Mouse (Mus musculus) midbrain, embryonic 10.5 days (tissue): ENCODE results near the gene Grasp. TPM values are rescaled to one million over a fixed set of nuclear protein-coding genes. Genes with fewer than 3 reads are reported as not detected.

Experiments used
- DNase-seq: peaks from one replicate; pipeline ENCODE4 v3.0.0-alpha.2; 2017; ENCODE audit warnings: low spot score
- H3K27ac ChIP-seq: fragments of 300-500 bp; sonication (generic); replicated peaks from 2 replicates; pipeline ENCODE4 v1.5.1; 2016; ENCODE audit warnings: mild to moderate bottlenecking
- H3K27me3 ChIP-seq: fragments of 300-500 bp; sonication (generic); 2 replicates; pipeline ENCODE4 v1.6.1; 2016; ENCODE audit warnings: low read depth, mild to moderate bottlenecking; ENCODE audit not compliant: poor library complexity, severe bottlenecking
- H3K36me3 ChIP-seq: fragments of 300-500 bp; sonication (generic); 2 replicates; pipeline ENCODE4 v1.6.1; 2016; ENCODE audit warnings: mild to moderate bottlenecking, moderate library complexity
- H3K4me1 ChIP-seq: fragments of 300-500 bp; sonication (generic); 2 replicates; pipeline ENCODE4 v1.6.1; 2016
- H3K4me3 ChIP-seq: fragments of 300-500 bp; sonication (generic); 2 replicates; pipeline ENCODE4 v1.5.1; 2016; ENCODE audit warnings: mild to moderate bottlenecking, moderate library complexity
- H3K9me3 ChIP-seq: fragments of 300-500 bp; sonication (generic); replicated peaks from 2 replicates; pipeline ENCODE4 v1.6.1; 2016; ENCODE audit warnings: mild to moderate bottlenecking
- WGBS: fragments of 180-500 bp; shearing (Covaris S2); methylation state at CpG from one replicate; pipeline ENCODE4 v1.1.7; 2016; 5-methylcytosine and 5-hydroxymethylcytosine counted together
- polyA plus RNA-seq: library from polyadenylated mRNA; unstranded; fragments of >200 nt; fragmentation: Nextera tagmentation; extraction: Ambion mirVana; gene quantifications from 2 replicates; pipeline ENCODE4 v1.2.1, GENCODE M21; 2016

Grasp gene
- polyA plus RNA-seq, 1 experiment from 2014 or later, result 3.2 TPM

GRCm38 (mm10) chr15:101197497-101198179 lies 26.4 kb upstream of the Grasp start:
- H3K9me3 ChIP-seq, result no peaks in the 10 kb centered on the region; the same call in 1 of the 2 replicates
- no peak overlapping the region for H3K4me3 ChIP-seq
- no peak for DNase-seq
- WGBS, result 90% methylated on average over 15 of the region's 15 CpGs
- H3K27ac ChIP-seq, result no peak overlapping the region
- peaks cover 89% of the 10 kb centered on the region for H3K36me3 ChIP-seq
- H3K4me1 ChIP-seq, result peaks cover 5% of the 10 kb centered on the region
- H3K27me3 ChIP-seq, result no peaks in the 10 kb centered on the region

DNA sequence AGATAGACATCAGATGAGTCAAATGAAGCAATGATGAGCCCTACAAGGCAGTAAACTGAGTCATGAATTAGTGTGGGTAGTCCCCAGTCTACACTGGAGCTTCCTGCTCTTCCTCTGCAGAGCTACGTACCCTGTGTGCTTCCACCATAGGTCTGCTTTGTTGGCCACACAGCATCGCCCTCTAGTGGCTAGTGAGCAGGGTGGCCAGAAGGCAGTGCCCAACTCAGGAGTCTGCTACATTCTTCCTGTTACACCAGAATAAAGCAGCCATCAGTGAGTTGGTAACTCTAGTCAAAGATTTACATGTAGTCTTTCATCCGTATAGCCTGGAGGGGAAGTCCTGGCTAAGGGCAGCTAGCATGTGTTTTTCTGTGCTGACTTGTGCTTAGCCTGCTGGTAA lies 25.8 kb upstream of the Grasp start:
- Histone ChIP-seq H3K27ac (no peak overlapping the region), H3K36me3 (peaks cover 95% of the 10 kb centered on the region), H3K4me3 (no peak overlapping the region), H3K4me1 (no peaks in the 10 kb centered on the region; the same call in 1 of the 2 replicates), H3K9me3 (no peaks in the 10 kb centered on the region; the same call in 1 of the 2 replicates), H3K27me3 (no peaks in the 10 kb centered on the region)
- DNase-seq, result peak; percentile 65
- WGBS, result 25% methylated on average over 3 of the region's 3 CpGs

- Histone ChIP-seq H3K9me3 (no peaks in the 10 kb centered on the region; the same call in 1 of the 2 replicates), H3K27ac (no peak overlapping the region), H3K4me1 (no peaks in the 10 kb centered on the region; the same call in 1 of the 2 replicates), H3K4me3 (no peak overlapping the region), H3K27me3 (no peaks in the 10 kb centered on the region), H3K36me3 (peaks cover 96% of the 10 kb centered on the region)
- DNase-seq, result no peak
- WGBS, result 88% methylated on average over 14 of the region's 14 CpGs
Measured at GRCm38 (mm10) chr15:101198850-101199249, 25.1 kb upstream of the Grasp start.

- H3K4me1 ChIP-seq, result no peaks in the 10 kb centered on the region; the same call in 1 of the 2 replicates
- H3K27ac ChIP-seq, result no peak overlapping the region
- H3K36me3 ChIP-seq, result peaks cover 93% of the 10 kb centered on the region
- WGBS, result 95% methylated on average over 9 of the region's 9 CpGs
- no peak overlapping the region for H3K4me3 ChIP-seq
- no peak for DNase-seq
- H3K27me3 ChIP-seq, result no peaks in the 10 kb centered on the region
- H3K9me3 ChIP-seq, result no peaks in the 10 kb centered on the region; the same call in 1 of the 2 replicates
Measured at GRCm38 (mm10) chr15:101200777-101201295, 23.2 kb upstream of the Grasp start.

- H3K4me3 ChIP-seq, result no peak overlapping the region
- no peak overlapping the region for H3K27ac ChIP-seq
- peaks cover 93% of the 10 kb centered on the region for H3K36me3 ChIP-seq
- H3K27me3 ChIP-seq, result no peaks in the 10 kb centered on the region
- 96% methylated on average over 3 of the region's 3 CpGs for WGBS
- no peaks in the 10 kb centered on the region; the same call in 1 of the 2 replicates for H3K9me3 ChIP-seq
- DNase-seq, result no peak
- no peaks in the 10 kb centered on the region; the same call in 1 of the 2 replicates for H3K4me1 ChIP-seq
Measured at GRCm38 (mm10) chr15:101201414-101201813, 22.6 kb upstream of the Grasp start.

GRCm38 (mm10) chr15:101203673-101204072 lies 20.3 kb upstream of the Grasp start:
- Histone ChIP-seq H3K9me3 (no peaks in the 10 kb centered on the region; the same call in 1 of the 2 replicates), H3K36me3 (peaks cover 96% of the 10 kb centered on the region), H3K4me3 (no peak overlapping the region), H3K27me3 (no peaks in the 10 kb centered on the region), H3K27ac (no peak overlapping the region), H3K4me1 (no peaks in the 10 kb centered on the region)
- no peak for DNase-seq
- WGBS, result 87% methylated on average over 4 of the region's 4 CpGs

- Histone ChIP-seq H3K4me1 (no peaks in the 10 kb centered on the region), H3K27me3 (no peaks in the 10 kb centered on the region), H3K4me3 (no peak overlapping the region), H3K27ac (no peak overlapping the region), H3K9me3 (no peaks in the 10 kb centered on the region; the same call in 1 of the 2 replicates), H3K36me3 (peaks cover 96% of the 10 kb centered on the region)
- no peak for DNase-seq
- 89% methylated on average over 7 of the region's 7 CpGs for WGBS
Measured at GRCm38 (mm10) chr15:101204781-101205180, 19.2 kb upstream of the Grasp start.

- DNase-seq, result peak; percentile 53
- 62% methylated on average over 6 of the region's 6 CpGs for WGBS
- H3K36me3 ChIP-seq, result peaks cover 79% of the 10 kb centered on the region
- no peak overlapping the region for H3K27ac ChIP-seq
- no peaks in the 10 kb centered on the region for H3K27me3 ChIP-seq
- H3K9me3 ChIP-seq, result no peaks in the 10 kb centered on the region
- peaks cover 6% of the 10 kb centered on the region; the same call in 1 of the 2 replicates for H3K4me1 ChIP-seq
- no peak overlapping the region for H3K4me3 ChIP-seq
Measured at GRCm38 (mm10) chr15:101210228-101210627, 13.8 kb upstream of the Grasp start.

- Histone ChIP-seq H3K36me3 (peaks cover 73% of the 10 kb centered on the region), H3K27ac (no peak overlapping the region), H3K4me3 (no peak overlapping the region), H3K27me3 (no peaks in the 10 kb centered on the region), H3K4me1 (peaks cover 10% of the 10 kb centered on the region), H3K9me3 (no peaks in the 10 kb centered on the region)
- no peak for DNase-seq
- WGBS, result 95% methylated on average over 14 of the region's 14 CpGs
Measured at GRCm38 (mm10) chr15:101210998-101211613, 12.9 kb upstream of the Grasp start.

- Histone ChIP-seq H3K9me3 (no peaks in the 10 kb centered on the region), H3K4me1 (peaks cover 12% of the 10 kb centered on the region), H3K27ac (no peak overlapping the region), H3K36me3 (peaks cover 60% of the 10 kb centered on the region), H3K4me3 (no peak overlapping the region), H3K27me3 (no peaks in the 10 kb centered on the region)
- DNase-seq, result no peak
- 89% methylated on average over 14 of the region's 14 CpGs for WGBS
Measured at GRCm38 (mm10) chr15:101212435-101212834, 11.6 kb upstream of the Grasp start.

DNA sequence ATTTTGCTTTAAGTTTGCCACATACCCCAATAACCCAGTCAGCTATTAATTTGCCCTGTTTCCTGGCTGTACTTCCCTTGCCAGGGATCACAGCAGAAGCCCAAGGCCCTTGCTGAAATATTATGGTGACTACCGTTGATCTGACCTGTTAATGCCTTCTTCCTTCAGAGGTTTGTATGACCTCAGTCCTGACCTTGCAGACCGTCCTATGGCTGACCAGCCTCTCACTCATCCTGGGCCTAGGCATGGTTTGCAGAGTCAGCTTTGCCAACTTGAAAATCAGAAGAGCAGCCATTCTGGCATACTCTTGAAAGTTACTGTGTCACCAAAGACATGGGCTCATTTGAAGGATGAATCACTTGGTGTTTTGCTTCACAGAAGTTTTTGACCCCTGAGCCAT lies 8.9 kb upstream of the Grasp start:
- Histone ChIP-seq H3K27ac (no peak overlapping the region), H3K27me3 (no peaks in the 10 kb centered on the region), H3K9me3 (no peaks in the 10 kb centered on the region), H3K4me1 (peaks cover 19% of the 10 kb centered on the region), H3K4me3 (no peak overlapping the region), H3K36me3 (peaks cover 34% of the 10 kb centered on the region)
- no peak for DNase-seq
- WGBS, result 83% methylated on average over 2 of the region's 2 CpGs

DNA sequence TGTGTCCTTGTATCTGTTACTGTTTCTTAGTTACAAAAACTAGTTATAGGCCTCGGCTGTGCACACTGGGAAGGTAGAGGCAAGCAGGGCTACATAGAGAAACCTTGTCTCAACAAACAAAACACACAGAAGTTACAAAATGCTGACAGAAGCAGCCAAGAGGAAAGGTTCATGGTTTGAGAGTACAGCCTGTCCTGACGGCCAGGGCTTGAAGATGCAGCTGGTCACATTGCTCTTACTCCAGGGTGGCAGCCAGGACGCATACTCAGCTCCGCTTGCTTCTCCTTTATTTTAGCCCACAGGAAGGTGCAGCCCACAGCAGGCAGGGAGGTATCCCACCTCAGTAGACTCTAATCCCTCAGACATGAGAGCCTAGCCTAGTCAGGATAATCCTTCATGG lies 8.0 kb upstream of the Grasp start:
- peaks cover 28% of the 10 kb centered on the region for H3K4me1 ChIP-seq
- H3K27ac ChIP-seq, result no peak overlapping the region
- WGBS, result 71% methylated on average over 4 of the region's 4 CpGs
- H3K27me3 ChIP-seq, result no peaks in the 10 kb centered on the region
- H3K36me3 ChIP-seq, result peaks cover 25% of the 10 kb centered on the region
- H3K4me3 ChIP-seq, result no peak overlapping the region
- H3K9me3 ChIP-seq, result no peaks in the 10 kb centered on the region
- no peak for DNase-seq

- peaks cover 64% of the 10 kb centered on the region for H3K4me1 ChIP-seq
- peaks cover 37% of the 10 kb centered on the region for H3K27me3 ChIP-seq
- H3K4me3 ChIP-seq, result peak overlapping the region; percentile 78
- DNase-seq, result peak; percentile 75
- 3% methylated on average over 8 of the region's 8 CpGs for WGBS
- H3K36me3 ChIP-seq, result no peaks in the 10 kb centered on the region
- H3K9me3 ChIP-seq, result no peaks in the 10 kb centered on the region
- H3K27ac ChIP-seq, result peak overlapping the region; percentile 90
Measured at GRCm38 (mm10) chr15:101220905-101221297, 3.1 kb upstream of the Grasp start.
